Mouse (Mus musculus): ENCODE measurements around the gene Scd1. TPM values are rescaled to one million over a fixed set of nuclear protein-coding genes. Genes with fewer than 3 reads are reported as not detected.

Scd1 gene
- polyA plus RNA-seq, 1 experiment: 1.8 TPM

DNA sequence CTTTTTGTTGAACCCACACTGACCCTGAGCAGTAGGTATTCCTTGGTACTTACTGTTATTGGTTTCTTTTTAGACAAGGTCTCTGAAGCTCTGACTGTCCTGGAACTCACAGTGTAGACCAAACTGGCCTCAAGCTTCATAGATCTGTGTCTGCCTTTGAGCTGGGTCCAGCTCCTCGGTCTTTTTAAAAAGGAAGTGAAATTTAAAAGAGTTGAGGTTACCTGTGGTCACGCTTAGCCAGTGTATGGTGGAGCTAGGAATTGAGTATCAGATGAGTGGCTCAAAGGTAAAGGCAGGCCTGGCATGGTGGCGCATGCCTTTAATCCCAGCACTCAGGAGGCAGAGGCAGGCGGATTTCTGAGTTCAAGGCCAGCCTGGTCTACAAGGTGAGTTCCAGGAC, 916 bp upstream of the Scd1 start:
- peaks cover 48% of the 10 kb centered on the region for H3K4me1 ChIP-seq (ENCODE audit: control insufficient read depth)
- H3K4me3 ChIP-seq (replicated peaks): peak overlapping the region; percentile 67
- TF ChIP-seq TAL1 (IDR thresholded peaks at IDR 0.05; ENCODE audit: low read length): no peak
- TF ChIP-seq GATA1 (IDR thresholded peaks at IDR 0.05; ENCODE audit: low read length): no peak
- H3K27me3 ChIP-seq (ENCODE audit: control insufficient read depth): peaks cover 5% of the 10 kb centered on the region
- H3K36me3 ChIP-seq (ENCODE audit: control insufficient read depth): peaks cover 27% of the 10 kb centered on the region
- no peaks in the 10 kb centered on the region for H3K9me3 ChIP-seq (ENCODE audit: control insufficient read depth, low read length)

- TF ChIP-seq GATA1 (IDR thresholded peaks at IDR 0.05; ENCODE audit: low read length): no peak
- TF ChIP-seq TAL1 (IDR thresholded peaks at IDR 0.05; ENCODE audit: low read length): no peak
- peak overlapping the region; percentile 67 for H3K4me3 ChIP-seq (replicated peaks)
- peaks cover 5% of the 10 kb centered on the region for H3K27me3 ChIP-seq (ENCODE audit: control insufficient read depth)
- peaks cover 31% of the 10 kb centered on the region for H3K36me3 ChIP-seq (ENCODE audit: control insufficient read depth)
- H3K4me1 ChIP-seq (ENCODE audit: control insufficient read depth): peaks cover 52% of the 10 kb centered on the region
- no peaks in the 10 kb centered on the region for H3K9me3 ChIP-seq (ENCODE audit: control insufficient read depth, low read length)
Measured at GRCm38 (mm10) chr19:44408223-44408545, 505 bp upstream of the Scd1 start.

GRCm38 (mm10) chr19:44403546-44403945, 4.1 kb downstream of the Scd1 start:
- Histone ChIP-seq H3K36me3 (ENCODE audit: control insufficient read depth) (peaks cover 77% of the 10 kb centered on the region), H3K9me3 (ENCODE audit: control insufficient read depth, low read length) (0 out of 2 replicates have a peak, but pooled peaks cover 2% of the 10 kb centered on the region), H3K4me3 (replicated peaks) (no peak overlapping the region), H3K4me1 (ENCODE audit: control insufficient read depth) (peaks cover 51% of the 10 kb centered on the region), H3K27me3 (ENCODE audit: control insufficient read depth) (peaks cover 5% of the 10 kb centered on the region)
- TF ChIP-seq GATA1 (IDR thresholded peaks at IDR 0.05; ENCODE audit: low read length) (no peak), TAL1 (IDR thresholded peaks at IDR 0.05; ENCODE audit: low read length) (no peak)

GRCm38 (mm10) chr19:44400484-44401197, 7.0 kb downstream of the Scd1 start:
- Histone ChIP-seq H3K9me3 (ENCODE audit: control insufficient read depth, low read length) (0 out of 2 replicates have a peak, but pooled peaks cover 2% of the 10 kb centered on the region), H3K36me3 (ENCODE audit: control insufficient read depth) (peaks cover 96% of the 10 kb centered on the region), H3K4me3 (replicated peaks) (no peak overlapping the region), H3K4me1 (ENCODE audit: control insufficient read depth) (peaks cover 47% of the 10 kb centered on the region), H3K27me3 (ENCODE audit: control insufficient read depth) (no peaks in the 10 kb centered on the region)
- TF ChIP-seq TAL1 (IDR thresholded peaks at IDR 0.05; ENCODE audit: low read length): no peak
- TF ChIP-seq GATA1 (IDR thresholded peaks at IDR 0.05; ENCODE audit: low read length): no peak

DNA sequence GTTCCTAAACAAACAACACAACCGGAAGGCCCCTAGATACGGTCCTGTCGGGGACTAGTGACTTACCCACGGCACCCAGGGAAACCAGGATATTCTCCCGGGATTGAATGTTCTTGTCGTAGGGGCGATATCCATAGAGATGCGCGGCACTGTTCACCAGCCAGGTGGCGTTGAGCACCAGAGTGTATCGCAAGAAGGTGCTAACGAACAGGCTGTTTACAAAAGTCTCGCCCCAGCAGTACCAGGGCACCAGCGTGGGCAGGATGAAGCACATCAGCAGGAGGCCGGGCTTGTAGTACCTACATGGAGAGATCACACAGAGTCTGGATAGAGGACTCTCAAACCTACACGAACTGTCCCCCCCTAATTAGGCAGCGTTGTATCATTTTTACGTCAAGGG, 7.6 kb downstream of the Scd1 start:
- Histone ChIP-seq H3K9me3 (ENCODE audit: control insufficient read depth, low read length) (0 out of 2 replicates have a peak, but pooled peaks cover 2% of the 10 kb centered on the region), H3K4me3 (replicated peaks) (no peak overlapping the region), H3K4me1 (ENCODE audit: control insufficient read depth) (peaks cover 48% of the 10 kb centered on the region), H3K27me3 (ENCODE audit: control insufficient read depth) (no peaks in the 10 kb centered on the region), H3K36me3 (ENCODE audit: control insufficient read depth) (peaks cover 96% of the 10 kb centered on the region)
- TF ChIP-seq TAL1 (IDR thresholded peaks at IDR 0.05; ENCODE audit: low read length) (no peak), GATA1 (IDR thresholded peaks at IDR 0.05; ENCODE audit: low read length) (no peak)

DNA sequence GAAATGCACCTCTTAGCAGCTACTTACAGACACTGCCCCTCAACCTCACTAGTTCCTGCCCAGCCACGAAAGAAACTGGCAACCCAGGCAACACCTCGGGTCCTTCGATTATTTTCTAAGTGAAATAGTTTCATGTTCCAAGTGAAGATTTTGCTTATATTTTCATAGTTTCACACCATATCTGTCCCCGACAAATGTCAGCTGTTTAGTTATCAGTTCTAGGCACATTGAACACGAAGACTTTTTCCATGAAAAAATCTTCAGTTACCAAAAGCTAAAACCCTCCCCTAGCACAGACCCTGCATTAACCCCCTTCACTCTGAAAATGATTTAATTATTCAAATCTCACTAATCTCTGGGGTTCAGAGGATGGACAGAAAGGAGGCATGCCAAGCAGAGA, 10.9 kb downstream of the Scd1 start:
- Histone ChIP-seq H3K4me1 (ENCODE audit: control insufficient read depth) (peaks cover 69% of the 10 kb centered on the region), H3K27me3 (ENCODE audit: control insufficient read depth) (no peaks in the 10 kb centered on the region), H3K9me3 (ENCODE audit: control insufficient read depth, low read length) (0 out of 2 replicates have a peak, but pooled peaks cover 2% of the 10 kb centered on the region), H3K4me3 (replicated peaks) (no peak overlapping the region), H3K36me3 (ENCODE audit: control insufficient read depth) (peaks cover 72% of the 10 kb centered on the region)
- TF ChIP-seq GATA1 (IDR thresholded peaks at IDR 0.05; ENCODE audit: low read length) (peak; percentile 57; the same call in 1 of the 2 replicates), TAL1 (IDR thresholded peaks at IDR 0.05; ENCODE audit: low read length) (peak; percentile 46; the same call in 1 of the 3 replicates)

GRCm38 (mm10) chr19:44394972-44395371, 12.7 kb downstream of the Scd1 start:
- Histone ChIP-seq H3K36me3 (ENCODE audit: control insufficient read depth) (peaks cover 54% of the 10 kb centered on the region), H3K4me1 (ENCODE audit: control insufficient read depth) (peaks cover 82% of the 10 kb centered on the region), H3K27me3 (ENCODE audit: control insufficient read depth) (no peaks in the 10 kb centered on the region), H3K4me3 (replicated peaks) (peak overlapping the region; percentile 14), H3K9me3 (ENCODE audit: control insufficient read depth, low read length) (0 out of 2 replicates have a peak, but pooled peaks cover under 1% of the 10 kb centered on the region)
- TF ChIP-seq GATA1 (IDR thresholded peaks at IDR 0.05; ENCODE audit: low read length) (no peak), TAL1 (IDR thresholded peaks at IDR 0.05; ENCODE audit: low read length) (peak; percentile 63; the same call in 2 of the 3 replicates)

- peaks cover 44% of the 10 kb centered on the region for H3K36me3 ChIP-seq (ENCODE audit: control insufficient read depth)
- no peaks in the 10 kb centered on the region for H3K27me3 ChIP-seq (ENCODE audit: control insufficient read depth)
- no peaks in the 10 kb centered on the region for H3K9me3 ChIP-seq (ENCODE audit: control insufficient read depth, low read length)
- no peak for TF ChIP-seq TAL1 (IDR thresholded peaks at IDR 0.05; ENCODE audit: low read length)
- no peak for TF ChIP-seq GATA1 (IDR thresholded peaks at IDR 0.05; ENCODE audit: low read length)
- H3K4me1 ChIP-seq (ENCODE audit: control insufficient read depth): peaks cover 89% of the 10 kb centered on the region
- H3K4me3 ChIP-seq (replicated peaks): no peak overlapping the region
Measured at GRCm38 (mm10) chr19:44393962-44394422, 13.7 kb downstream of the Scd1 start.

GRCm38 (mm10) chr19:44392339-44393009, 15.2 kb downstream of the Scd1 start:
- Histone ChIP-seq H3K4me3 (replicated peaks) (no peak overlapping the region), H3K36me3 (ENCODE audit: control insufficient read depth) (peaks cover 29% of the 10 kb centered on the region), H3K9me3 (ENCODE audit: control insufficient read depth, low read length) (no peaks in the 10 kb centered on the region), H3K27me3 (ENCODE audit: control insufficient read depth) (no peaks in the 10 kb centered on the region), H3K4me1 (ENCODE audit: control insufficient read depth) (peaks cover 99% of the 10 kb centered on the region)
- TF ChIP-seq TAL1 (IDR thresholded peaks at IDR 0.05; ENCODE audit: low read length) (peak; percentile 34; the same call in 1 of the 3 replicates), GATA1 (IDR thresholded peaks at IDR 0.05; ENCODE audit: low read length) (no peak)
